Mouse (Mus musculus): Measurements from ENCODE around the gene Pomt2.

GRCm38 (mm10) chr12:87132210-87132609, 15.6 kb downstream of the Pomt2 start:
- TF ChIP-seq CTCF (IDR thresholded peaks at IDR 0.05; ENCODE audit: borderline replicate concordance, control insufficient read depth, extremely low read depth, insufficient read depth, low read length, poor library complexity) (no peak), POLR2A (IDR thresholded peaks at IDR 0.05; ENCODE audit: control insufficient read depth, extremely low read depth, insufficient read depth, low read length, poor library complexity) (no peak)
